Mouse (Mus musculus) MEL (cell line): ENCODE measurements around the gene Padi2.

ENCODE experiments used
- CTCF ChIP-seq, 3 experiments: IDR thresholded peaks in 2 of 3; conservative IDR thresholded peaks in 1 of 3; 2 replicates each; pipeline ENCODE4 v1.5.1; 2011 to 2012; ENCODE audit warnings: low read length in 3 of 3, low read depth in 2 of 3, mild to moderate bottlenecking in 2 of 3, improper control_type of control experiment in 1 of 3, inconsistent platforms in 1 of 3, mixed read lengths in 1 of 3, moderate library complexity in 1 of 3; ENCODE audit not compliant: control insufficient read depth in 1 of 3, insufficient read depth in 1 of 3, poor library complexity in 1 of 3, severe bottlenecking in 1 of 3
- E2F4 ChIP-seq: IDR thresholded peaks from 2 replicates; pipeline ENCODE4 v1.6.1; 2011; ENCODE audit warnings: low read depth, low read length, improper control_type of control experiment, borderline replicate concordance
- EP300 ChIP-seq, 2 experiments: IDR thresholded peaks; 2 replicates each; pipeline ENCODE4 v1.6.1; 2011; ENCODE audit warnings: improper control_type of control experiment in 2 of 2, low read length in 2 of 2, low read depth in 1 of 2, mild to moderate bottlenecking in 1 of 2
- POLR2A ChIP-seq, 2 experiments: IDR thresholded peaks; 2 replicates each; pipeline ENCODE4 v1.6.1; 2011 to 2012; ENCODE audit warnings: low read length in 2 of 2, mild to moderate bottlenecking in 2 of 2, control low read depth in 1 of 2, improper control_type of control experiment in 1 of 2, low read depth in 1 of 2, moderate library complexity in 1 of 2; ENCODE audit not compliant: control insufficient read depth in 1 of 2, insufficient read depth in 1 of 2, poor library complexity in 1 of 2
- RAD21 ChIP-seq: IDR thresholded peaks from 2 replicates; pipeline ENCODE4 v1.6.1; 2011; ENCODE audit warnings: mild to moderate bottlenecking, low read depth, low read length, improper control_type of control experiment
- USF1 ChIP-seq: IDR thresholded peaks from 2 replicates; pipeline ENCODE4 v1.6.1; 2014; ENCODE audit warnings: low read depth, mild to moderate bottlenecking, inconsistent platforms, low read length, improper control_type of control experiment, moderate library complexity
- ZC3H11A ChIP-seq: IDR thresholded peaks from 2 replicates; pipeline ENCODE4 v1.6.1; 2012; ENCODE audit warnings: low read depth, mild to moderate bottlenecking, inconsistent platforms, low read length, improper control_type of control experiment

DNA sequence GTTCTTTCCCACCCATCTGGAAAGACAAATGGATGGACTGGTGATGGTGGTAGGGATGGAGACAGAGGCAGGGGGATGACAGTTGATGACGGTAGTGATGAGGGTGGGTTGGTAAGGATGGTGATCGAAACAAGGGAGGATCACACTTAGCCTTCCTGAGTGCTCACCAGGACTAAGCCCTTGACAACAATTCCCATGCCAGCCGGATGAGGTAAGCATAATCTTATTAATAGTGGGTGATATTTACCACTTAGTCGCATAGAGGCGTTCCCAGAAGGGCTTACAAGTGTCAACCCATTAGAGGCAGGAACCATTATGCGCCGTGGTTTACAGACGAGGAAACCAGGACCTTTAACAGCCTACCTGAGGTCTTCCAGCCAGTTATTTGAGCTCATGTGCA is 36.2 kb upstream of the Padi2 start:
- TF ChIP-seq RAD21 (no peak), POLR2A (IDR thresholded peaks at IDR 0.05; ENCODE audit: control insufficient read depth in 1 of 2, insufficient read depth in 1 of 2, low read depth in 1 of 2, low read length in 2 of 2, poor library complexity in 1 of 2) (no peak), CTCF (IDR thresholded peaks at IDR 0.05 in 2 of 3, conservative IDR thresholded peaks at IDR 0.05 in 1 of 3; ENCODE audit: control insufficient read depth in 1 of 3, insufficient read depth in 1 of 3, low read depth in 2 of 3, low read length in 3 of 3, poor library complexity in 1 of 3, severe bottlenecking in 1 of 3) (no peak), USF1 (no peak), E2F4 (no peak), ZC3H11A (no peak), EP300 (IDR thresholded peaks at IDR 0.05; ENCODE audit: low read depth in 1 of 2, low read length in 2 of 2) (no peak)
